In the genomic region with DNA sequence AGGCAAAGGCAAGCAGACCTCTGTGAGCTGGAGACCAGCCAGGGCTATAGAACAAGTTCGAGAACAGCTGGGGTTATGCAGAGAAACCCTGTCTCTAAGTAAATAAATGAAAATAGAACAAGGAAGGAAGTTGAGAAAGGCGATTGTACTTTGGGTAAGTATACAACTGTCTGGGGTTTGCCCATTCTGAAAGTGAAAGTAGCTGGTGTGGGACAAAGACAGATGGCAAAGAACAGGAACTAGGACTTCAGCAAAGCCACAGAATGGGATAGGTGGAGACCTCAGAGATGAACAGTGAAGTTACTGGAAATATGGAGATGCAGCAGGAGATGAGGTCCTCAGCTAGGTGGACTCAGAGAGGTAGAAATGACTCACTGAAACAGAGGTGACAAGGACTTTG, we compare ENCODE assay signal across 8 mouse cellular contexts. TPM values are rescaled to one million over a fixed set of nuclear protein-coding genes. Genes with fewer than 3 reads are reported as not detected.
DNase-seq lines count a peak whose midpoint lies in the region; ATAC-seq lines count a peak whose summit lies in the region.

No protein-coding gene starts in this region.

- peak; percentile 76 for ATAC-seq in granulocyte monocyte progenitor cell, adult 5-6 weeks (replicated peaks; ENCODE audit: poor library complexity, severe bottlenecking)

- DNase-seq in layer of hippocampus, adult 9-11 months = peak; percentile 74
- no peak for DNase-seq in layer of hippocampus, adult 18-20 months (ENCODE audit: low spot score in 2 of 2)
- DNase-seq in lung, postnatal 14 days = peak; percentile 19
- peak; percentile 29 to 38 for DNase-seq in thymus, postnatal 36 days
- DNase-seq in left cerebral cortex, adult 8-10 months (ENCODE audit: low spot score in 2 of 2) = no peak
- no peak for DNase-seq in MN1 (ENCODE audit: low spot score)
- DNase-seq in layer of hippocampus, adult 9-10 months (ENCODE audit: low spot score) = no peak

RNA-seq across cellular contexts. Expression of a gene that starts 19.8 kb away (rescaled TPM):
- 1 to 10 TPM; 4.9 to 7.1 TPM for total RNA-seq in layer of hippocampus, adult 18-20 months (2021)
- 32.6 and 38.7 TPM in 2 replicates for total RNA-seq in granulocyte monocyte progenitor cell, adult 5-6 weeks (2014; fragmentation: Nextera tagmentation)
- 78.9 and 81.0 TPM in 2 replicates for total RNA-seq in granulocyte monocyte progenitor cell, adult 5-6 weeks (2017)
- 10 to 100 TPM in 2 of 4 experiments, 1 to 10 TPM in 2; 7.7 to 18.9 (median 13.3) TPM for total RNA-seq in left cerebral cortex, adult 8-10 months (2022)

RNA-seq across cellular contexts. Expression of a gene that starts 36.4 kb away (rescaled TPM):
- total RNA-seq in layer of hippocampus, adult 18-20 months (2021) = 100 to 1,000 TPM; 572 to 597 TPM
- total RNA-seq in granulocyte monocyte progenitor cell, adult 5-6 weeks (2014; fragmentation: Nextera tagmentation) = not detected in 2 replicates
- 0.09 and 0.52 TPM in 2 replicates for total RNA-seq in granulocyte monocyte progenitor cell, adult 5-6 weeks (2017)
- 100 to 1,000 TPM; 584 to 624 (median 589) TPM for total RNA-seq in left cerebral cortex, adult 8-10 months (2022)

RNA-seq across cellular contexts. Expression of a gene that starts 54.0 kb away (rescaled TPM):
- 100 to 1,000 TPM; 139 to 159 TPM for total RNA-seq in layer of hippocampus, adult 18-20 months (2021)
- total RNA-seq in granulocyte monocyte progenitor cell, adult 5-6 weeks (2014; fragmentation: Nextera tagmentation) = 69.9 and 91.7 TPM in 2 replicates
- 18.0 and 26.4 TPM in 2 replicates for total RNA-seq in granulocyte monocyte progenitor cell, adult 5-6 weeks (2017)
- total RNA-seq in left cerebral cortex, adult 8-10 months (2022) = 100 to 1,000 TPM; 137 to 159 (median 152) TPM

Comparison
In these comparisons a context has a peak if more than half of its experiments do, and no peak if none do; other contexts are left out.
1. DNase-seq: peak in layer of hippocampus, adult 9-11 months (single experiment), lung, postnatal 14 days (single experiment) and thymus, postnatal 36 days (2 of 2); none in layer of hippocampus, adult 18-20 months (0 of 2), left cerebral cortex, adult 8-10 months (0 of 2), MN1 (single experiment) and layer of hippocampus, adult 9-10 months (single experiment).
2. RNA of a gene that starts 36.4 kb away (total RNA-seq): 572 to 597 TPM in layer of hippocampus, adult 18-20 months and 584 to 624 TPM in left cerebral cortex, adult 8-10 months; 0.09 to 0.52 TPM in granulocyte monocyte progenitor cell, adult 5-6 weeks; every median in the first group is over 100 times any median in the second.